Mouse (Mus musculus) midbrain, embryonic 15.5 days (tissue): ENCODE measurements around the gene Rmdn2. TPM values are rescaled to one million over a fixed set of nuclear protein-coding genes. Genes with fewer than 3 reads are reported as not detected.

Experiments used
- ATAC-seq: fragments of 200-750 bp; cut with Nextera tagmentation; replicated peaks from 2 replicates; pipeline ENCODE4 v1.8.0; 2017; ENCODE audit warnings: moderate TSS enrichment
- H3K27ac ChIP-seq: fragments of 300-500 bp; sonication (generic); 2 replicates; pipeline ENCODE4 v1.5.1; 2015; ENCODE audit warnings: mild to moderate bottlenecking, inconsistent platforms
- H3K27me3 ChIP-seq: fragments of 300-500 bp; sonication (generic); replicated peaks from 2 replicates; pipeline ENCODE4 v1.6.1; 2015; ENCODE audit warnings: inconsistent platforms
- H3K36me3 ChIP-seq: fragments of 300-500 bp; sonication (generic); replicated peaks from 2 replicates; pipeline ENCODE4 v1.6.1; 2015; ENCODE audit warnings: inconsistent platforms
- H3K4me1 ChIP-seq: fragments of 300-500 bp; sonication (generic); 2 replicates; pipeline ENCODE4 v1.6.1; 2015; ENCODE audit warnings: inconsistent platforms
- H3K4me2 ChIP-seq: fragments of 300-500 bp; sonication (generic); 2 replicates; pipeline ENCODE4 v1.6.1; 2015; ENCODE audit warnings: inconsistent platforms, mild to moderate bottlenecking, moderate library complexity
- H3K4me3 ChIP-seq: fragments of 300-500 bp; sonication (generic); 2 replicates; pipeline ENCODE4 v1.5.1; 2015; ENCODE audit warnings: mild to moderate bottlenecking, inconsistent platforms
- H3K9ac ChIP-seq: fragments of 300-500 bp; sonication (generic); 2 replicates; pipeline ENCODE4 v1.6.1; 2015; ENCODE audit warnings: mild to moderate bottlenecking, inconsistent platforms
- H3K9me3 ChIP-seq: fragments of 300-500 bp; sonication (generic); 2 replicates; pipeline ENCODE4 v1.6.1; 2016; ENCODE audit warnings: inconsistent platforms
- WGBS: fragments of 180-500 bp; shearing (Covaris S2); methylation state at CpG from one replicate; pipeline ENCODE4 v1.1.7; 2015; ENCODE audit warnings: mixed read lengths; 5-methylcytosine and 5-hydroxymethylcytosine counted together
- polyA plus RNA-seq: library from polyadenylated mRNA; unstranded; fragments of >200 nt; fragmentation: Nextera tagmentation; extraction: Ambion mirVana; gene quantifications from 2 replicates; pipeline ENCODE4 v1.2.1, GENCODE M21; 2015

Rmdn2 gene
- polyA plus RNA-seq: 8.6 and 8.8 TPM in 2 replicates

GRCm38 (mm10) chr17:79611545-79611944 lies at the start of gene Rmdn2:
TSS of gene Rmdn2 (plus strand) at chr17:79611863.
- H3K9me3 ChIP-seq: no peaks in the 10 kb centered on the region

DNA sequence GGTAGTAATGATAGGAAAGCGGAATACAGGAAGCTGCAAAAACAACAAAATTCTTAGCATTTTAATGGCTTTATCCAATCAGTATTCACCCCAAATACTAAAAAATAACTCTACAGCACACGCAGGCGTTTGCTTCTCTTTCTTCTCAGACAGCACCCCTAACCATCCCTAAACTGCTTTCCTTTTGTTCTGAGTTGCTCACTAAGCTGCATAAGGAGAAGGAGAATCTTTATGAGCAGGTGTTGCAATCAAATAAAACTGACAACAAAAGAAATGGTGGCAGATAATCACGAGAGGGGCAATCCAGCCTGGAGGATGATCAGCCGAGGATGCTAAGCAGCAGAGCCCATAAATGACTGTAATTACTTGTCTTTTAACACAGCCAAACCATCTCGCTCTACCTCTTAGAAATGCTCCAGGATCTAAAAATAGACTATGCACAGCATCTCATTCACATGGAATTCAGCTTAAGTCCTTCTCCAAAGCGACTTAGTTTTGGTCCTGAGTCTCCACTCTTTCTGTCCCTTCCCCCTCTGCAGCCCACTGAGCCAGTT lies 48.5 kb upstream of the Rmdn2 start:
- no peak for ATAC-seq
- H3K9ac ChIP-seq: no peak overlapping the region

More at GRCm38 (mm10) chr17:79611545-79611944, at the start of gene Rmdn2:
- Histone ChIP-seq H3K27ac (no peak within 1 kb of the TSS), H3K4me3 (no peak within 1 kb of the TSS), H3K36me3 (no peaks in the 10 kb centered on the region), H3K27me3 (no peaks in the 10 kb centered on the region), H3K4me2 (no peak within 1 kb of the TSS), H3K4me1 (peaks cover 7% of the 10 kb centered on the region), H3K9ac (no peak within 1 kb of the TSS)
- ATAC-seq: no peak
- 77% methylated on average over 4 of the region's 4 CpGs for WGBS

GRCm38 (mm10) chr17:79563721-79564120 lies 47.9 kb upstream of the Rmdn2 start:
- Histone ChIP-seq H3K4me3 (no peak overlapping the region), H3K27ac (no peak overlapping the region), H3K4me1 (peaks cover 3% of the 10 kb centered on the region; the same call in 1 of the 2 replicates), H3K9me3 (no peaks in the 10 kb centered on the region), H3K9ac (no peak overlapping the region), H3K27me3 (no peaks in the 10 kb centered on the region), H3K36me3 (no peaks in the 10 kb centered on the region), H3K4me2 (no peak overlapping the region)
- ATAC-seq: no peak
- WGBS: 59% methylated on average over 2 of the region's 2 CpGs

More for the DNA sequence above, 48.5 kb upstream of the Rmdn2 start:
- Histone ChIP-seq H3K27me3 (no peaks in the 10 kb centered on the region), H3K4me1 (peaks cover 3% of the 10 kb centered on the region; the same call in 1 of the 2 replicates), H3K27ac (no peak overlapping the region; the same call in 1 of the 2 replicates), H3K9me3 (no peaks in the 10 kb centered on the region), H3K4me3 (no peak overlapping the region), H3K4me2 (no peak overlapping the region), H3K36me3 (no peaks in the 10 kb centered on the region)
- WGBS: 63% methylated on average over 7 of the region's 7 CpGs

DNA sequence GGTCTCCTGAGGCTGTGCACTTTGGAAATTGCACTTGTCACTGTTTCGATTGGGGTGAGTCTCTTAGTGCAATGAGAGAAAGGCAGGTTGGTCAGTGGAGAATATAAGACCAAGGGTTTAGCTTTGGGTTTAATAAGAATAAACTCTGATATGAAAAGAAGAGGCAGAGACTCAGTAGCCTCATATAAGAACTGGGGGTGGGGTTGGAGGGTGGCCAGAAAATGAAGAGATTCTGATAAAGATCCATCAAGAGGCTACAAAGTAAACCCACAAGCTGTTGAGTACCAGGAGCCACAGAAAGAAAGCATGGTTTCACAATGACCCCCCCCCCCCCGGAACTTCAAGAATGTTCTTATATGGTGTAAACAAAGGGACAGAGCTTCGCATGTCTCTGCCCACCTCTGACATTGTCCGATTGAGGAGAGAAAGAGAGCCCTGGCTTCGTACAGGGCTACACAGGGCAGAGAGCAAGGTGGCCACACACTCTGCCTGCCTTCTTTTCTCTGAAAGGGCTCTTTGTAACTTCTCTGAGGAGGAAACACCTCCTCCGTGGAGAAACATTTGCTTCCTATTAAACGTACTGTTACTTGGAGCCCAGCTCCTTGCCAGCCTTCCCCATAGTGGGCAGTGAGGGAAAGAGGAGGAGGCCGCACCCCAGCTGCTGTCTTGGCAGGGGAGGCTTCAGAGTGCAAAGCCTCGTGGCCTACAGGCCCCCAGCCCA lies 46.3 kb upstream of the Rmdn2 start:
- H3K36me3 ChIP-seq: no peaks in the 10 kb centered on the region
- 57% methylated on average over 9 of the region's 9 CpGs for WGBS
- H3K27me3 ChIP-seq: no peaks in the 10 kb centered on the region
- H3K4me3 ChIP-seq: no peak overlapping the region
- no peaks in the 10 kb centered on the region for H3K9me3 ChIP-seq
- H3K4me2 ChIP-seq: no peak overlapping the region
- peaks cover 3% of the 10 kb centered on the region; the same call in 1 of the 2 replicates for H3K4me1 ChIP-seq
- H3K9ac ChIP-seq: no peak overlapping the region
- no peak overlapping the region for H3K27ac ChIP-seq
- no peak for ATAC-seq

- no peak for ATAC-seq
- H3K27me3 ChIP-seq: no peaks in the 10 kb centered on the region
- no peaks in the 10 kb centered on the region for H3K9me3 ChIP-seq
- H3K4me1 ChIP-seq: no peaks in the 10 kb centered on the region
- H3K9ac ChIP-seq: no peak overlapping the region
- no peaks in the 10 kb centered on the region for H3K36me3 ChIP-seq
- no peak overlapping the region for H3K4me3 ChIP-seq
- H3K4me2 ChIP-seq: no peak overlapping the region
- WGBS: 95% methylated on average over 1 of the region's 1 CpGs
- H3K27ac ChIP-seq: no peak overlapping the region
These were observed 43.3 kb upstream of the Rmdn2 start for GRCm38 (mm10) chr17:79568401-79568800.

DNA sequence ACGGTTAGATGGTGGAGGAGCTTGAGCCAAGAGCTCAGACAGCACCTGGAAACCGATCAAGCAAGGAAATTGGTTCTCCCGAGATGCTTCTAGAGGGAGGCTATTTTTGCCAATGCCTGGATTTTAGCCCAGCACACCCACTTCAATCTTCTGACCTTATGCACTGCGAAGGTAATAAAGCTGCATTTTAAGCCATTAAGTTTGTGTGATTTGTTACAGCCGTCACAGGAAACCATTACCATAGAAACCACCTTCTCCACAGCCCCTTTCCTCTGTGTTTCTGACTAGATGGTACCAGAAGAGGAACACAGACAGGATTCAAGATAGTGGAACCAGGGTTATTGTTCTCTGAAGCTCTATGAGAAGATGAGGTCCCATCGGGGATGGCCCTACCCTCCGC lies 33.3 kb upstream of the Rmdn2 start:
- no peak overlapping the region for H3K4me2 ChIP-seq
- no peaks in the 10 kb centered on the region for H3K9me3 ChIP-seq
- H3K4me1 ChIP-seq: no peaks in the 10 kb centered on the region
- H3K9ac ChIP-seq: no peak overlapping the region
- WGBS: 81% methylated on average over 7 of the region's 7 CpGs
- no peaks in the 10 kb centered on the region for H3K36me3 ChIP-seq
- ATAC-seq: no peak
- no peak overlapping the region for H3K4me3 ChIP-seq
- no peaks in the 10 kb centered on the region for H3K27me3 ChIP-seq
- no peak overlapping the region for H3K27ac ChIP-seq

DNA sequence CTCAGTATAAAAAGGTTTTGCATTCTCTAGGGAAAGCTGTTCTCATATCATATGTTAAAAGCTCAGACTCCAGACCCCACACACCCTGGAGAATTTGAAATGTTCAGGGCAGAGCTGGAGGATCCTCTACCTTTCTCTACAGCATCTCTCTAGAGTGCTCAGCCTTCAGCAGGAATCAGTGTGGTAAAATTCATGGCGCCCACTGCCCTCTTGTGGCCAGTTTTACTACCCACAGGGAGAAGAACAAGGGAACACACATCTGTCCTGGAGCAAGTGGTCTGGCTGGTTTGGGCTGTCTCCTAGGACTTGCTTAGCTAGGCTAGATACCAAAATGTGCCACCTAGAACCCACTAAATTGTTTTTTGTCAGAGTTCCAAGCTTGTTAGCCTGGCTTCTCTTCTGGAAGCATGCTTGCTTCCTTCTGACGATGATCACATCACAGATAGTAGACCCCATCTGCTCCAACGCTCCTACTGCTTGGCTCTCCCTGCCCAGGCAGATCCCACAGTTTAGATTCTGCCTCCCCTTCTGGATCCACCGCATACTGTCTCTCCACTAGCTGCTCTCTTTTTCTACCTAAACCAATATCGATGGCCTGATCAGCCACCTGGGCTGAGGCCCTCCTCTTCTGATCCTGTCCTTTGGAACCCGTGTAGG lies 31.3 kb upstream of the Rmdn2 start:
- no peak overlapping the region for H3K9ac ChIP-seq
- no peaks in the 10 kb centered on the region for H3K27me3 ChIP-seq
- H3K4me1 ChIP-seq: no peaks in the 10 kb centered on the region
- H3K9me3 ChIP-seq: no peaks in the 10 kb centered on the region
- WGBS: 65% methylated on average over 6 of the region's 6 CpGs
- no peak overlapping the region for H3K27ac ChIP-seq
- H3K36me3 ChIP-seq: no peaks in the 10 kb centered on the region
- no peak overlapping the region for H3K4me2 ChIP-seq
- peak; percentile 92 for ATAC-seq
- no peak overlapping the region for H3K4me3 ChIP-seq

GRCm38 (mm10) chr17:79583466-79583865 lies 28.2 kb upstream of the Rmdn2 start:
- Histone ChIP-seq H3K36me3 (no peaks in the 10 kb centered on the region), H3K9me3 (no peaks in the 10 kb centered on the region), H3K4me2 (no peak overlapping the region), H3K27ac (no peak overlapping the region), H3K4me3 (no peak overlapping the region), H3K4me1 (no peaks in the 10 kb centered on the region), H3K27me3 (no peaks in the 10 kb centered on the region), H3K9ac (no peak overlapping the region)
- no peak for ATAC-seq
- 69% methylated on average over 4 of the region's 4 CpGs for WGBS

GRCm38 (mm10) chr17:79584246-79584800 lies 27.3 kb upstream of the Rmdn2 start:
- WGBS: 82% methylated on average over 6 of the region's 6 CpGs
- H3K9ac ChIP-seq: no peak overlapping the region
- no peak for ATAC-seq
- H3K27ac ChIP-seq: no peak overlapping the region
- no peaks in the 10 kb centered on the region for H3K27me3 ChIP-seq
- H3K4me1 ChIP-seq: no peaks in the 10 kb centered on the region
- H3K36me3 ChIP-seq: no peaks in the 10 kb centered on the region
- H3K9me3 ChIP-seq: no peaks in the 10 kb centered on the region
- H3K4me3 ChIP-seq: no peak overlapping the region
- H3K4me2 ChIP-seq: no peak overlapping the region

DNA sequence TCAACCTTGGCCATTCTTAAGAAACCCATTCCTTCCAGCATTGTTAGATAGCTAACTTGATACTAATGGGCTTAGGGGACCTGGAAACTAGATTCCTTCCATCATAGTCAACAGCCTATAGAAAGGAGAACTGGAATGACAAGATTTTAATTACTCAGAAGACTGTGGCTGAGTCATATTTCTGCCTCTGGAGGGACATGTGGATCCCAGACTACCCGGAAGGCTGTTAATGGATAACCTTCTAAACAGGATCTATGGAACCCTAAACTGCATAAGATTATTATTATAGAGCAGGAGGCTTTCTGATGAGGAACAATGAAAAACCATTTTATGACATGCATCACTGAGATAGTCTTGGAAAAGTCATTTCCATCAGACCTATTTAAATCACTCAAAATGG lies 21.8 kb upstream of the Rmdn2 start:
- no peaks in the 10 kb centered on the region for H3K36me3 ChIP-seq
- H3K4me3 ChIP-seq: no peak overlapping the region
- H3K4me1 ChIP-seq: no peaks in the 10 kb centered on the region
- no peak overlapping the region for H3K27ac ChIP-seq
- H3K27me3 ChIP-seq: no peaks in the 10 kb centered on the region
- no peak overlapping the region for H3K9ac ChIP-seq
- H3K4me2 ChIP-seq: no peak overlapping the region
- 87% methylated on average over 1 of the region's 1 CpGs for WGBS
- no peaks in the 10 kb centered on the region for H3K9me3 ChIP-seq
- no peak for ATAC-seq

- H3K4me2 ChIP-seq: no peak overlapping the region
- no peaks in the 10 kb centered on the region for H3K4me1 ChIP-seq
- H3K36me3 ChIP-seq: no peaks in the 10 kb centered on the region
- H3K9ac ChIP-seq: no peak overlapping the region
- H3K27me3 ChIP-seq: no peaks in the 10 kb centered on the region
- 88% methylated on average over 4 of the region's 4 CpGs for WGBS
- H3K4me3 ChIP-seq: no peak overlapping the region
- H3K27ac ChIP-seq: no peak overlapping the region
- H3K9me3 ChIP-seq: no peaks in the 10 kb centered on the region
- no peak for ATAC-seq
These were observed 15.7 kb upstream of the Rmdn2 start for GRCm38 (mm10) chr17:79595996-79596395.

DNA sequence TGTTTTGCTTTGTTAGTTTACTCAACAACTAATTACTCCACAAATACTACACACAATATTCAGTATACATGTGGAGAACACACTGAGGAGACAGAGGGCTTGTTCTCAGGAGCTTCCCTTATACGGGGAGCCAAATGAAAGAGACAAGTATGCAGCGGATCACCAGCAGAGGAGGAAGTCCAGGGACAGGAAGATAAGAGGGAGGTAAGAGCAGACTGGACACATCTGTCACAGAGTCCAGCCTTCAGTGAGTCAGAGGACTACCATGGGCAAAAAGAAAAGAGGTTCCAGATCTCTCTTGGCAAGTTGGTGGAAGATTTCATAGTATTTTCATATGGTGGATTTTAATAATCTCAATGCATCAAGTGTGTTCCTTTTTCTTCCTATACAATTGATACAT lies 13.5 kb upstream of the Rmdn2 start:
- 69% methylated on average over 2 of the region's 2 CpGs for WGBS
- Histone ChIP-seq H3K4me3 (no peak overlapping the region), H3K27me3 (no peaks in the 10 kb centered on the region), H3K4me1 (no peaks in the 10 kb centered on the region), H3K27ac (no peak overlapping the region), H3K4me2 (no peak overlapping the region), H3K36me3 (no peaks in the 10 kb centered on the region), H3K9me3 (no peaks in the 10 kb centered on the region), H3K9ac (no peak overlapping the region)
- no peak for ATAC-seq
